Mouse (Mus musculus) neural tube, embryonic 11.5 days (tissue): ENCODE measurements around the gene Cadps. TPM values are rescaled to one million over a fixed set of nuclear protein-coding genes. Genes with fewer than 3 reads are reported as not detected.
A peak's percentile ranks its signal among the peaks of the same experiment; 100 is the strongest.

Source experiments
- ATAC-seq: fragments of 200-750 bp; cut with Nextera tagmentation; 2 replicates; pipeline ENCODE4 v1.8.0; 2017; ENCODE audit warnings: moderate number of reproducible peaks, mild to moderate bottlenecking, moderate TSS enrichment, moderate library complexity; ENCODE audit not compliant: insufficient read depth, low FRiP score, low TSS enrichment
- DNase-seq: peaks from one replicate; pipeline ENCODE4 v3.0.0-alpha.2; 2015; ENCODE audit warnings: low spot score
- H3K27ac ChIP-seq: fragments of 300-500 bp; sonication (generic); 2 replicates; pipeline ENCODE4 v1.5.1; 2014; ENCODE audit warnings: low read depth, mild to moderate bottlenecking, low read length
- H3K27me3 ChIP-seq: fragments of 300-500 bp; sonication (generic); 2 replicates; pipeline ENCODE4 v1.6.1; 2014; ENCODE audit warnings: mild to moderate bottlenecking, low read length, mixed read lengths; ENCODE audit not compliant: control insufficient read depth, insufficient read depth
- H3K36me3 ChIP-seq: fragments of 300-500 bp; sonication (generic); 2 replicates; pipeline ENCODE4 v1.6.1; 2014; ENCODE audit warnings: mild to moderate bottlenecking, low read length, moderate library complexity, mixed read lengths; ENCODE audit not compliant: control insufficient read depth, insufficient read depth
- H3K4me1 ChIP-seq: fragments of 300-500 bp; sonication (generic); 2 replicates; pipeline ENCODE4 v1.6.1; 2014; ENCODE audit warnings: low read length, mixed read lengths; ENCODE audit not compliant: control insufficient read depth, insufficient read depth
- H3K4me2 ChIP-seq: fragments of 300-500 bp; sonication (generic); 2 replicates; pipeline ENCODE4 v1.6.1; 2014; ENCODE audit warnings: low read depth, mild to moderate bottlenecking, moderate library complexity
- H3K4me3 ChIP-seq: fragments of 300-500 bp; sonication (generic); 2 replicates; pipeline ENCODE4 v1.5.1; 2014; ENCODE audit warnings: low read depth, low read length
- H3K9ac ChIP-seq: fragments of 300-500 bp; sonication (generic); 2 replicates; pipeline ENCODE4 v1.6.1; 2014; ENCODE audit warnings: mild to moderate bottlenecking, low read length
- H3K9me3 ChIP-seq: fragments of 300-500 bp; sonication (generic); 2 replicates; pipeline ENCODE4 v1.6.1; 2016; ENCODE audit warnings: low read length; ENCODE audit not compliant: control insufficient read depth
- WGBS: fragments of 180-500 bp; shearing (Covaris S2); extraction: QIAGEN DNeasy Blood & Tissue Kit; methylation state at CpG from one replicate; pipeline ENCODE4 v1.1.7; 2014; 5-methylcytosine and 5-hydroxymethylcytosine counted together
- polyA plus RNA-seq: library from polyadenylated mRNA; unstranded; fragments of >200 nt; fragmentation: Nextera tagmentation; extraction: Ambion mirVana; gene quantifications from 2 replicates; pipeline ENCODE4 v1.2.1, GENCODE M21; 2014

The Cadps gene
- polyA plus RNA-seq, 1 experiment from 2014 or later, result 30.0 TPM

- no peaks in the 10 kb centered on the region for H3K36me3 ChIP-seq
- DNase-seq (peak; percentile 36), ATAC-seq (no peak)
- H3K4me2 ChIP-seq, result no peak overlapping the region
- no peaks in the 10 kb centered on the region for H3K9me3 ChIP-seq
- WGBS, result under 1% methylated on average over 20 of the region's 20 CpGs
- H3K9ac ChIP-seq, result no peak overlapping the region
- H3K4me1 ChIP-seq, result no peaks in the 10 kb centered on the region; the same call in 1 of the 2 replicates
- H3K4me3 ChIP-seq, result no peak overlapping the region
- peaks cover 99% of the 10 kb centered on the region for H3K27me3 ChIP-seq
- no peak overlapping the region for H3K27ac ChIP-seq
Measured at GRCm38 (mm10) chr14:12343451-12343941, 479.4 kb downstream of the Cadps start.

GRCm38 (mm10) chr14:12342458-12343131 is 480.3 kb downstream of the Cadps start:
- DNase-seq (peak; percentile 51), ATAC-seq (no peak)
- no peak overlapping the region for H3K9ac ChIP-seq
- H3K4me1 ChIP-seq, result no peaks in the 10 kb centered on the region; the same call in 1 of the 2 replicates
- no peaks in the 10 kb centered on the region for H3K36me3 ChIP-seq
- H3K4me2 ChIP-seq, result no peak overlapping the region
- no peak overlapping the region for H3K27ac ChIP-seq
- no peaks in the 10 kb centered on the region for H3K9me3 ChIP-seq
- 2% methylated on average over 23 of the region's 23 CpGs for WGBS
- H3K4me3 ChIP-seq, result no peak overlapping the region
- peaks cover 99% of the 10 kb centered on the region for H3K27me3 ChIP-seq

GRCm38 (mm10) chr14:12341789-12342457 is 481.0 kb downstream of the Cadps start:
- Histone ChIP-seq H3K9ac (no peak overlapping the region), H3K27me3 (peaks cover 99% of the 10 kb centered on the region), H3K27ac (no peak overlapping the region), H3K4me2 (no peak overlapping the region), H3K4me3 (no peak overlapping the region), H3K9me3 (no peaks in the 10 kb centered on the region), H3K4me1 (no peaks in the 10 kb centered on the region; the same call in 1 of the 2 replicates), H3K36me3 (no peaks in the 10 kb centered on the region)
- 3% methylated on average over 24 of the region's 24 CpGs for WGBS
- ATAC-seq (no peak), DNase-seq (peak; percentile 42)

- H3K4me2 ChIP-seq, result no peak overlapping the region
- ATAC-seq (no peak), DNase-seq (peak; percentile 56)
- H3K36me3 ChIP-seq, result no peaks in the 10 kb centered on the region
- no peak overlapping the region for H3K4me3 ChIP-seq
- H3K4me1 ChIP-seq, result no peaks in the 10 kb centered on the region; the same call in 1 of the 2 replicates
- no peaks in the 10 kb centered on the region for H3K9me3 ChIP-seq
- WGBS, result under 1% methylated on average over 42 of the region's 42 CpGs
- no peak overlapping the region for H3K9ac ChIP-seq
- H3K27ac ChIP-seq, result no peak overlapping the region
- peaks cover 99% of the 10 kb centered on the region for H3K27me3 ChIP-seq
Measured at GRCm38 (mm10) chr14:12341075-12341788, 481.6 kb downstream of the Cadps start.

GRCm38 (mm10) chr14:12340238-12341074 is 482.4 kb downstream of the Cadps start:
- Histone ChIP-seq H3K27me3 (peaks cover 99% of the 10 kb centered on the region), H3K4me2 (no peak overlapping the region), H3K27ac (no peak overlapping the region), H3K4me3 (no peak overlapping the region), H3K4me1 (no peaks in the 10 kb centered on the region; the same call in 1 of the 2 replicates), H3K36me3 (no peaks in the 10 kb centered on the region), H3K9ac (no peak overlapping the region), H3K9me3 (no peaks in the 10 kb centered on the region)
- ATAC-seq (no peak), DNase-seq (no peak)
- 0% methylated on average over 19 of the region's 19 CpGs for WGBS

GRCm38 (mm10) chr14:12338811-12339565 is 483.9 kb downstream of the Cadps start:
- Histone ChIP-seq H3K4me3 (no peak overlapping the region), H3K4me1 (no peaks in the 10 kb centered on the region), H3K27me3 (peaks cover 92% of the 10 kb centered on the region), H3K36me3 (no peaks in the 10 kb centered on the region), H3K27ac (no peak overlapping the region), H3K9me3 (no peaks in the 10 kb centered on the region), H3K9ac (no peak overlapping the region), H3K4me2 (no peak overlapping the region)
- DNase-seq (no peak), ATAC-seq (no peak)
- under 1% methylated on average over 10 of the region's 10 CpGs for WGBS

GRCm38 (mm10) chr14:12337998-12338809 is 484.7 kb downstream of the Cadps start:
- Histone ChIP-seq H3K4me3 (no peak overlapping the region), H3K9ac (no peak overlapping the region), H3K27ac (no peak overlapping the region), H3K9me3 (no peaks in the 10 kb centered on the region), H3K4me2 (no peak overlapping the region), H3K4me1 (no peaks in the 10 kb centered on the region), H3K36me3 (no peaks in the 10 kb centered on the region), H3K27me3 (peaks cover 84% of the 10 kb centered on the region)
- DNase-seq, result peak; percentile 52
- under 1% methylated on average over 16 of the region's 16 CpGs for WGBS
- ATAC-seq, result peak; percentile 25; the same call in 1 of the 2 replicates
